Mouse (Mus musculus): ENCODE measurements around the gene Zdhhc1. TPM values are rescaled to one million over a fixed set of nuclear protein-coding genes. Genes with fewer than 3 reads are reported as not detected.

Zdhhc1 gene
- polyA plus RNA-seq, 1 experiment = 15.2 TPM

GRCm38 (mm10) chr8:105473816-105474606 is 22.7 kb downstream of the Zdhhc1 start:
- Histone ChIP-seq H3K27ac (ENCODE audit: insufficient read depth, low read depth, low read length) (peak overlapping the region; percentile 46; the same call in 1 of the 2 replicates), H3K27me3 (ENCODE audit: control insufficient read depth, insufficient read depth, low read length) (no peaks in the 10 kb centered on the region), H3K4me3 (ENCODE audit: low read depth, low read length) (peak overlapping the region; percentile 1; the same call in 1 of the 2 replicates), H3K36me3 (ENCODE audit: control insufficient read depth, insufficient read depth, low read length) (no peaks in the 10 kb centered on the region), H3K4me1 (ENCODE audit: control insufficient read depth, insufficient read depth, insufficient read length, low read length) (peaks cover 37% of the 10 kb centered on the region)
- 19% methylated on average over 17 of the region's 17 CpGs for WGBS
- TF ChIP-seq POLR2A (IDR thresholded peaks at IDR 0.05; ENCODE audit: low read depth, low read length) (no peak), CTCF (IDR thresholded peaks at IDR 0.05; ENCODE audit: extremely low read depth, insufficient read length, insufficient replicate concordance, low read depth, low read length) (no peak)

- H3K4me1 ChIP-seq (ENCODE audit: control insufficient read depth, insufficient read depth, insufficient read length, low read length) = peaks cover 40% of the 10 kb centered on the region
- 84% methylated on average over 9 of the region's 9 CpGs for WGBS
- H3K4me3 ChIP-seq (ENCODE audit: low read depth, low read length) = no peak overlapping the region
- TF ChIP-seq POLR2A (IDR thresholded peaks at IDR 0.05; ENCODE audit: low read depth, low read length) (no peak), CTCF (IDR thresholded peaks at IDR 0.05; ENCODE audit: extremely low read depth, insufficient read length, insufficient replicate concordance, low read depth, low read length) (no peak)
- no peaks in the 10 kb centered on the region for H3K36me3 ChIP-seq (ENCODE audit: control insufficient read depth, insufficient read depth, low read length)
- no peaks in the 10 kb centered on the region for H3K27me3 ChIP-seq (ENCODE audit: control insufficient read depth, insufficient read depth, low read length)
- no peak overlapping the region for H3K27ac ChIP-seq (ENCODE audit: insufficient read depth, low read depth, low read length)
Observed at GRCm38 (mm10) chr8:105472983-105473382, 23.7 kb downstream of the Zdhhc1 start.

GRCm38 (mm10) chr8:105472414-105472932 is 24.2 kb downstream of the Zdhhc1 start:
- 88% methylated on average over 23 of the region's 23 CpGs for WGBS
- Histone ChIP-seq H3K27ac (ENCODE audit: insufficient read depth, low read depth, low read length) (no peak overlapping the region), H3K4me1 (ENCODE audit: control insufficient read depth, insufficient read depth, insufficient read length, low read length) (peaks cover 40% of the 10 kb centered on the region), H3K36me3 (ENCODE audit: control insufficient read depth, insufficient read depth, low read length) (no peaks in the 10 kb centered on the region), H3K4me3 (ENCODE audit: low read depth, low read length) (no peak overlapping the region), H3K27me3 (ENCODE audit: control insufficient read depth, insufficient read depth, low read length) (no peaks in the 10 kb centered on the region)
- no peak for TF ChIP-seq CTCF (IDR thresholded peaks at IDR 0.05; ENCODE audit: extremely low read depth, insufficient read length, insufficient replicate concordance, low read depth, low read length)
- no peak for TF ChIP-seq POLR2A (IDR thresholded peaks at IDR 0.05; ENCODE audit: low read depth, low read length)

GRCm38 (mm10) chr8:105471314-105472015 is 25.2 kb downstream of the Zdhhc1 start, which contains the start of gene Tppp3:
Gene Tppp3 (minus strand): TSS chr8:105471526.
- Histone ChIP-seq H3K4me3 (ENCODE audit: low read depth, low read length) (peak within 1 kb of the TSS; percentile 59), H3K36me3 (ENCODE audit: control insufficient read depth, insufficient read depth, low read length) (no peaks in the 10 kb centered on the region; the same call in 1 of the 2 replicates), H3K27me3 (ENCODE audit: control insufficient read depth, insufficient read depth, low read length) (no peaks in the 10 kb centered on the region), H3K27ac (ENCODE audit: insufficient read depth, low read depth, low read length) (peak within 1 kb of the TSS; percentile 17; the same call in 1 of the 2 replicates), H3K4me1 (ENCODE audit: control insufficient read depth, insufficient read depth, insufficient read length, low read length) (peaks cover 40% of the 10 kb centered on the region)
- WGBS = 15% methylated on average over 25 of the region's 25 CpGs
- TF ChIP-seq POLR2A (IDR thresholded peaks at IDR 0.05; ENCODE audit: low read depth, low read length) (peak; percentile 68; the same call in 1 of the 2 replicates), CTCF (IDR thresholded peaks at IDR 0.05; ENCODE audit: extremely low read depth, insufficient read length, insufficient replicate concordance, low read depth, low read length) (peak; percentile 47)

- peak overlapping the region; percentile 17; the same call in 1 of the 2 replicates for H3K27ac ChIP-seq (ENCODE audit: insufficient read depth, low read depth, low read length)
- H3K4me3 ChIP-seq (ENCODE audit: low read depth, low read length) = peak overlapping the region; percentile 59
- H3K36me3 ChIP-seq (ENCODE audit: control insufficient read depth, insufficient read depth, low read length) = no peaks in the 10 kb centered on the region; the same call in 1 of the 2 replicates
- H3K27me3 ChIP-seq (ENCODE audit: control insufficient read depth, insufficient read depth, low read length) = no peaks in the 10 kb centered on the region
- 25% methylated on average over 11 of the region's 11 CpGs for WGBS
- TF ChIP-seq CTCF (IDR thresholded peaks at IDR 0.05; ENCODE audit: extremely low read depth, insufficient read length, insufficient replicate concordance, low read depth, low read length) (no peak), POLR2A (IDR thresholded peaks at IDR 0.05; ENCODE audit: low read depth, low read length) (no peak)
- peaks cover 40% of the 10 kb centered on the region for H3K4me1 ChIP-seq (ENCODE audit: control insufficient read depth, insufficient read depth, insufficient read length, low read length)
Observed at GRCm38 (mm10) chr8:105470681-105471313, 25.9 kb downstream of the Zdhhc1 start.

- Histone ChIP-seq H3K4me1 (ENCODE audit: control insufficient read depth, insufficient read depth, insufficient read length, low read length) (peaks cover 40% of the 10 kb centered on the region), H3K36me3 (ENCODE audit: control insufficient read depth, insufficient read depth, low read length) (no peaks in the 10 kb centered on the region; the same call in 1 of the 2 replicates), H3K27me3 (ENCODE audit: control insufficient read depth, insufficient read depth, low read length) (no peaks in the 10 kb centered on the region), H3K27ac (ENCODE audit: insufficient read depth, low read depth, low read length) (no peak overlapping the region), H3K4me3 (ENCODE audit: low read depth, low read length) (no peak overlapping the region)
- TF ChIP-seq POLR2A (IDR thresholded peaks at IDR 0.05; ENCODE audit: low read depth, low read length) (no peak), CTCF (IDR thresholded peaks at IDR 0.05; ENCODE audit: extremely low read depth, insufficient read length, insufficient replicate concordance, low read depth, low read length) (no peak)
- WGBS = 71% methylated on average over 5 of the region's 5 CpGs
Observed at GRCm38 (mm10) chr8:105470262-105470661, 26.4 kb downstream of the Zdhhc1 start.

Measured in small intestine, adult 2 months (tissue).